Mouse (Mus musculus) lung, adult 2 months (tissue): Measurements from ENCODE around the gene U2af1.

ENCODE experiments used
- CTCF ChIP-seq: fragments of 200-500 bp; IDR thresholded peaks from 2 replicates; pipeline ENCODE4 v1.5.1; 2011; ENCODE audit warnings: mild to moderate bottlenecking, low read length, control low read depth; ENCODE audit not compliant: insufficient read depth
- POLR2A ChIP-seq: fragments of 200-500 bp; IDR thresholded peaks from 2 replicates; pipeline ENCODE4 v1.6.1; 2011; ENCODE audit warnings: low read depth, mild to moderate bottlenecking, control low read depth, low read length, borderline replicate concordance; ENCODE audit errors: extremely low read depth

DNA sequence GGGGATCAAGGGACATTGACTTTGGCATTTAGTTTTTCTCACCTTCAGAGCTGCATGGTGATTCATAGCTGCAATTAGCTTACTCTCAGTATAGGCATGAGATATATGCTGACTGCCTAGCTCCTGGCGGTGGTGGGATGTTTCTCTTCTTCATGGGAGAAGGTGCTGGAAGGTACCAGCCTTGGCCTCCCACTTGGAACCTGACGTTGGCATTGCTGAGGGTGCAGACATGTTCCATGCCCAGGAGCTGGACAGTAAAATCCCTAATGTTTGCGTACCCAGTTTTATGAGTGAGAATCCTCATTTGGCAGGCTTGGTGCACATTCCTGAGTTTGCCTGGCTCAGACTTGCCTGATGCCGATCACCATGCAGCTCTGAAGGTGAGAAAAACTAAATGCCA lies 35.6 kb downstream of the U2af1 start:
- no peak for TF ChIP-seq POLR2A
- TF ChIP-seq CTCF: no peak
